Mouse (Mus musculus) T-helper 2 cell (primary cell): ENCODE data around the gene Iqgap1.

ENCODE experiments used
- in situ Hi-C: fragments of 300-600 bp; cut with MboI, MseI; formaldehyde crosslinking; loops from one replicate; pipeline ENCODE4 v1.15.1; 2025; ENCODE audit warnings: high pct_unique_total_duplicates

The Iqgap1 gene

GRCm38 (mm10) chr7:80667190-80667589, 158.6 kb downstream of the Iqgap1 start:
- in situ Hi-C loops: no loop called here

- in situ Hi-C loops: no loop called here
Measured at GRCm38 (mm10) chr7:80666198-80666915, 159.4 kb downstream of the Iqgap1 start.
